Mouse (Mus musculus) NIH3T3 (cell line): Measurements from ENCODE around the gene Fam50b.

ENCODE experiments used
- DNase-seq: peaks from one replicate; pipeline ENCODE4 v3.0.0-alpha.2; 2012; ENCODE audit warnings: low read depth

Fam50b gene

DNA sequence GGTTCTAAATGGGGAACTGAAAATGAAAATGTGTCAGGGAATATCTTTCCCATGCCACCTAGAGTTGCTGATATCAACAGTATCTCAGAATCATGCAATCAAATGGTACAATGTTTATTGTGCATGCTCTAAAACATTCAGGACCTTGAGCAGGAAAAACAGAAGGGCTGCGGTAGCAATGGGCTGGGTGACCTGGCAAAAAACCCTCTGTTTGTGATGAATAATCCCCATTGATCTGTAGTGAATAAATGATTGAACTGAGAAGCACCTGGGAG lies 4.0 kb downstream of the Fam50b start:
- no peak for DNase-seq

DNA sequence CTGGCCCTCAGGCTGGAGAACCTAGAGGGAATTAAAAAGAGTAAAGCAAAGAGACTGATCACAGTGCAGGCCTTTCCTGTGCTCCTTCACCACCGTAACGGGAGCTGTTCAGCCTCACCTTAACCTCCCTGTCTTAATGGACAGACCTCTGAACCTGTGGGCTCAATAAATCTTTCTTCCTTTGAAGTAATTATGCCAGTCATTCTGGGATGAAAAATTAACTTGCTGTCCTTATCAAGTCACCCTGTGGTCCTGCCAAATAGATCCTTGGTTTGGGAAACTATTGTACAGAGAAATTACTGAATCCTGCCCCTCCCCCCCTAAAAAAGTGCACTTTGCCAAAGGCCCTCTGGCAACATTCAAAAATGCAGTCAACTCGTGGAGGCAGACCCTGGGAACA lies 4.4 kb downstream of the Fam50b start:
- DNase-seq, result no peak

DNA sequence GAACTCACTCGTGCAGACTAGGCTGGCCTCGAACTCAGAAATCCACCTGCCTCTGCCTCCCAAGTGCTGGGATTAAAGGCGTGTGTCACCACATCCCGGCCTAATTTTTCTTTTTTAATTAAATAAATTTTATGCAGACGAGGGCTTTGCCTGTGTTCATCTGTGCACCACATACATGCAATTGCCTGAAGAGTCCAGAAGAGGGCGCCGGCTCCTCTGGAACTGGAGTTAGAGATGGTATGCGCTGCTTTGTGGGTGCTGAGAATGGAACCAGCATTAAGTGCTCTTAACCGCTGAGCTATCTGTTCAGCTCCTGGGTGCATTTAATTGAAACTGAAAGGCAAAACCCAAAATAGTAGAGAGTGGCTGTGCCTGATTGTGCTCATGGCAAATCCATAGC lies 6.6 kb downstream of the Fam50b start:
- DNase-seq, result no peak

DNA sequence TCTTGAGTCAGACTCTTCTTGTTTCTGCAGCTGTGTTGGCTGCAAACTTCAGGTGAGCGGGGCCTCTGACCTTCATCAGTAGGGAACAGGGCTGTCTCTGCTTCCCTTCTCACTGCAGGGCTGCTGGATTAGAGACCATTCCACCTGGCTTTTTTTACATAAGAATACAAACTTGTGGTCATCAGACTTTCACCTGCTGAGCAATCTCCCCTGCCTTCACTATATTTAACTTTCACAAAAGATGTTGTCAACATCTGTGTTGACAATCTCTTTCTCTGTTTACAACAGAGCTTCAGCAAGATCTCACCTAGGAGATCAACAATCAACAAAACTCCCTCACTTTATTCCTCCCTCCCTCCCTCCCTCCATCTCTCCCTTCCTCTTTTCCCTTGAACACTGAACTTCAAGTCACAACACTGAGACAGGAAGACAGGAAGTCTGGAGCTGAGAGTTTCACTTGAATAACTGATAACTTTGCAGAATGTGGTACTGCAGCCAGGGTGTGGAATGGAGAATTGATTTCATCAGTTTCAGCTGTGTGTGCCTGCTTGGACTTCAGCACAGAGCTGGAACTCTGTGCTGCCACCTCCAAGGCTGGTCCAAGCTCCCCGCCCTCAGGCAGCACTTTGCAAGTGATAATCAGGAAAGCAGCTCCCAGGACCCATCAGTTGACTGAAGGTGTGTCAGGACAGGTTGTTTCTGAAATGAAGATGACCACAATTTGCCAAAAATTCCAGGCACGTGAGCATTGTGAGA lies 7.3 kb downstream of the Fam50b start:
- no peak for DNase-seq

DNA sequence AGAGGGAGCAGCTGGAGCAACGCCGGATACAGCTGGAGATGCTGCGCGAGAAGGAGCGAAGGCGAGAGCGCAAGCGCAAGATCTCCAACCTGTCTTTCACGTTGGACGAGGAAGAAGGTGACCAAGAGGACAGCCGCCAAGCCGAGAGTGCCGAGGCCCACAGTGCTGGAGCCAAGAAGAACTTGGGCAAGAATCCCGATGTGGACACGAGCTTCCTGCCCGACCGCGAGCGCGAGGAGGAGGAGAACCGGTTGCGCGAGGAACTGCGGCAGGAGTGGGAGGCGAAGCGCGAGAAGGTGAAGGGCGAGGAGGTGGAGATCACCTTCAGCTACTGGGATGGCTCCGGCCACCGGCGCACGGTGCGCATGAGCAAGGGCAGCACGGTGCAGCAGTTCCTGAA lies 12.2 kb downstream of the Fam50b start:
- no peak for DNase-seq

DNA sequence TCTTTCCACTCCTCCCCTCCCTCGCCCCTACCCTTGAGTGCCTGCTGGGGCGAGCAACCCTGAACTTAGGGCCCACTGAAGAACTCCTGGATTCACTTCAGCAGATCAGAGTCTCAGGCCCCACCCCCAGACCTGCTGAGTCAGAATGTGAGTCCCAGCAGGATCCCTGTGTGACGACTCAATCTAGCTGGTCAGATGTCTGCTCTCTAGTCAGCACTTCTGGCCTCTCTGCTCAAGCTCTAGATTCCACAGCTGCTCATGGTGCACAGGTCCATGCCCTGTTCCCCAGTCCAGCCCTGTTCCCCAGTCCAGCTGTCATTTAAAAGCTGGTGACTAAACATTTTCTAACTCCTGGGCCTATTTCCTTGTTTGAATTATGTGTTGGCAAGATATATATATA lies 13.9 kb downstream of the Fam50b start:
- peak; percentile 67 for DNase-seq

DNA sequence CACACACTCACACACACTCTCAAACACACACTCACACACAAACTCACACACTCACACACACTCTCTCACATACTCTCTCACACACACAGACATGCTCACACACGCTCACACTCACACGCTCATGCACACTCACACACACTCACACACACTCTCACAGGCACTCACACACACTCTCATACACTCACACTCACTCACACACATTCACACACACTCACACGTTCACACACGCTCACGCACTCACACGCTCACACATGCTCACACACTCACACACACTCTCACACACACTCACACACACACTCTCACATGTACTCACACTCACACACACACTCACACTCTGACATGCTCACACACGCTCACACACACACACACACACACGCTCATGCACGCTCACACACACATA lies 24.6 kb downstream of the Fam50b start:
- DNase-seq, result no peak

DNA sequence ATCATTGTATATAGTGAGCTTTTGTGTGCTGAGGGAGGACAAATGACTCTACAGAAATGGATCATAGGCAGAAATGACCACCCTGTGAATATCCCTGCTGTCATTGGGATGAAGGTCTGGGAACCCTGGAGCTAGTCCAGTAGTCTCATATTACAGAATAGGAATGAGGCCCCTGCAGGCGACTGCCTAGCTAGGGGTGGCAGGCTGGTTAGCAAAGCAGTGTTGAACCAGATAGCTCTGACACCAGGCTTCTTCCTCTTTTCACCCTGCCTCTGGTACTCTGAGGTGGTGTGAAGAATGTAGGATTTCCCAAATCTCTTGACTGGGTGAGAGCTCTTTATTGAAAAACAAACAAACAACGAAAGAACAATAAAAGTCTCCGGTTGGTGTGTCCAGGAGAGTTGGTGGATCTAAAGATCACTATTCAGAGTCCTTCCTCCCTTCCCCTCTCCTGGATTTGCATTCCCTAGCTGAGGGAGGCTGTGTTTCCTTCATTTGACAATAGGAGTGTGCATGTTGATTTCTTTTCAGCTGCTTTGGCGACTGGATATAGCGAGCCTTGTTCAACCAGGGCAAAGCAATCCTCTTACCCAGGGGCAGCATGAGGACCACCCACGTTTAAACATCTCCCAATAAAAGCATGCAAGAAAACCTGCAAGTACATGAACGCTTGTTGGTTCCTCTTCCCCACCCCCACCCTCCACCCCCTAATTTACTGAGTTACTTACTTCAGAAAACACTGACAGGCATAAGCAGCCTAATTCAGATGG lies 26.1 kb downstream of the Fam50b start:
- peak; percentile 32 for DNase-seq

DNA sequence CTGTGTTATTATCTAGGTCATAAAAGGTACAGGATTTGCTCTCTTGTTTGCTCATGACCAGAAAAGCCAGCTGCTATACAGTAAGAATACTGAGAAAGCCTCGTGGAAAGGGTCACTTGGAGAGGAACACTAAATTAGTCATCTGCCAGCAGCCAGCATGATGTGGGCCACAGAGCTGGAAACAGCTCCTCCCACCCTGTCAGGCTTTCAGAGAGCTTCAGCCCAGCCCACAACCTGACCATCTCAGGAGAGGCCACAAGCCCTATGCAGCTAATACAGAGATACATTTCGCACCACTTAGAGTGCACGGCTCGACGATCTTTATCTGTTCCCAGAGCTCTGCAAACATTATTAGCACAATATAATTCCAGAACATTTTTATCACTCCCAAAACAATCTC lies 27.5 kb downstream of the Fam50b start:
- DNase-seq, result peak; percentile 20

DNA sequence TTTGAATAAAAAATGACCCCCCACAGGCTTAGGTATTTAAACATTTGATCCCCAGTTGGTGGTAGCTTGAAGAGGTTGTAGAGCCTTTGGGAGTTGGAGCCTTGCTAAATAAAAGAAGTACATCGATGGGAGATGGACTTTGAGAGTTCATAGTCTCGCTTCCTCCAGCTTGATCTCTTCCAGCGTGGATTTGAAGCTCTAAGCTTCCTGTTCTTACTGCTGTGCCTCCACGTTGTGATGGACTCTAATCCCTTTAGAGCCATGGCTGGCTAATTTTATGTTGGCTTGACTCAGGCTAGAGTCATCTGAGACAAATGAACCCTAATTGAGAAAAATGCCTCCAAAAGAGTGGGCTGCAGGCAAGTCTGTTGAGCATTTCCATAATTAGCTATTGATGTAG lies 28.2 kb downstream of the Fam50b start:
- no peak for DNase-seq

DNA sequence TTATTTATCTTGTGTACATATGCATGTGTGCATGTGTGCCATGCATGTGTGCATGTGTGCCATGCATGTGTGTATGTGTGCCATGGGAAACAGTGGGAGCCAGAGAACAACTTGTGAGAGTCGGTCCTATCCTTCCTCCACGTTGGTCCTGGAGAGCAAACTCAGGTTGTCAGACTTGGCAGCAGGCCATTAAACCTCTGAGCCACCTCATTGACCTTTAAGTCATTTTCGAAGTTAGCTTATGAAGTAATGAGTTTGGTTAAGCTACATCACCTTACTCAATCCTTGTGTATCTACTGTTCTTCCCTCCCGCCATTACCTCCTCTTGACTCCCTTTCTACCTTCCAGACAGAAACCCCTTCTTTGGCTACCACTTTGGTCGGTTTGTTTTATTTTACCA lies 30.6 kb downstream of the Fam50b start:
- DNase-seq, result no peak

DNA sequence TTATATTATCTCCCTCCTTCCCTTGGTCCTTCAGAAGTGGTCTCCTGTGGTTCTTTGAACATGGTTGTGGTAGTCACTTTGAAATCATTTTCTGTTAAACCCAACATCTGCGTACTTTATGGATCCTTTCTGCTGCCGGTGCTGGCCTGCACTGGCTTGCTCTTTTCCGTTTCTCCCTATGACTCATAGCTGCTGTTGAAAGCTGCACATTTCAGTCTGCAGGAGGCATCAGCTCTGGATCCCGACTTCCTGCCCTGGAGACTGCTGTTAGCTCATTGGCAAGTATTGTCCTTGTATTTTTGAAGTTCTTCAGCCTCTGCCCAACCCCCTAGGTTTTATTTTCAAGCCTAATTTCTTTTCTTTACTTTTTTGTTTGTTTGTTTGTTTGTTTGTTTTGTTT lies 31.9 kb downstream of the Fam50b start:
- DNase-seq, result peak; percentile 78

DNA sequence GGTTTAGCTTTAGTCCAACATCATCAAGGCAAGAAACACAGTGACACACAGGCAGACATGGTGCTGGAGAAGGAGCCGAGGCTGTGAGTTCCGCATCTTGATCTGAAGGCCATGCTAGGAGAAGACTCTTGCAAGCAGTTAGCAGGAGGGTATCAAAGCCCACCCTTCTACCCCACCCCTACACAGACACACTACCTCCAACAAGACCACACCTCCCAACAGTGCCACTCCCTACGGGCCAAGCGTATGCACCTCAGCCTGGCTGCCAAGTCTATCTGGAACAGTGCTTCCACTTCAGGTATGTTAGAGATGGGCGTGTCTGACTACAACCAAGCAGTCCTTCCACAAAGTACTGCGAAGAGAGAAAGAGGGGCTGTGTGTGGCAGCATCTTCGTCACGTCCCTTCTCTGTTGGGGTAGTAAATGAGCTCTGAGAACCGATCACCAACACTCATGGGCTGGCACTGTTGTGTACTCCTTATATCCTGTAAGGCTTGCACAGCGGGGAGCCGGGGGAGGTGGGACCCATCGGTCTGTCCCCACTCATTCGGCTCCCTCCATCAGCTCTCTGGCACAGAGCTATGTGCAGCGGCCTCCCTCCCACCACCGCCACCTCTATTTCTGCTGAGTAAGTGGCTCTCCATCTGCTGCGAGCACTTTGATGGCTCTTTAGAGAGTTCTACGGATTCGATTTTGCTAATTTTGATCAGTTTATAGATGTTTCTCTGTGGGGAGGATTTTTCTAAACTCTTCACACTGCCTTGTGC lies 33.1 kb downstream of the Fam50b start:
- DNase-seq, result no peak

DNA sequence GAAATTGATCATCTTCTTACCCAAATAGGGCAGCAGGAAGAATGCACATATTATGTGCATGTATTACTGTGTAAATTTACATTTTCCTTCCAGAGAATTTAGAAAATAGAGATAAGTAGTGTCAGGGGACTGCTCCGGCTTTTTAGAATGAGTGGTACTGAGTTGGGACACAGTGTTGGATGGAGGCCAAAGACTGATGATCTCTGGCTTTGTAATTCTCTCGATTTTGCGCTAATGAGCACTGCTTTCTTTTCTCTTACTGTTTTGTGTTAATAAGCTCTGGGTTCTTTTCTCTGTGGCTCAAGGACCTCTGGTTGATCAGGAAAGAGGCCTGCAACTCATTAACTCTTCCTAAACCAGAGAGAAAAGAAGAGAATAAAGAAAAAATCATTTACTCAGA lies 42.1 kb downstream of the Fam50b start:
- DNase-seq, result no peak

DNA sequence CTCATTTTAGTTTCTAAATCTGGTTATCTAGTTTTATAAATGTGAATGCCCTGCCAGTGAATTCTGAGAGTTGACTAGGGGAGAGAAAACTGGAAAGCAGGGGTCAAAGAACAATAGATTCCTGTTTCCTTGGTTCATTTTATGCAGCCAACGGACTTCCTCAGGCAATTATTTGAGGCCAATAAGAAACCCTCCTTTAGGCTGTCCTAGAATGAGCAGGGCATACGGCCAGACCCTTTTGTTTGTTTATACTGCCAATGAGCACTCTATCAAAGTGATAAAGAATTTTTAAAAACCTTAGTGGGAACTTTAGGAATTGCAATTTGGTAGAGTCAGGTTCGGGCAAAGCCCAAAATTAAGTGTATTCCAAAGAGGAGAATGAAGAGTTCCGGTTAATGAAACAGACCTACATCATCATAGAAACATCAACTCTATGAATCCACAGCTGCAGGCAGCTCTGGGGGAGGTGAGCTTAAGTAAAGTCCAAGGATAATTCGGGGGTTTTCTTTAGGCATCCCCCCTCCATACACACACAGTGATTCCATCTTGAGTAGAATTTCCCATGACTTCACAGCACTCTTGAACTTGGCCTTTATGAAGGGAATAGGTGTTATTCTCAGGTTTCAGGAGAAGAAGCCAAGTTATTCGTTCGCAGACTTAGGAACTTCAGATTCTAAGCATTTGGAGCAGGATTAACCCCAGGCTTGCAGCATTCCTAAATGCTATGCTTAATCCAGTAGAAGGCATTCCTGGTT lies 46.4 kb downstream of the Fam50b start:
- DNase-seq, result peak; percentile 19

DNA sequence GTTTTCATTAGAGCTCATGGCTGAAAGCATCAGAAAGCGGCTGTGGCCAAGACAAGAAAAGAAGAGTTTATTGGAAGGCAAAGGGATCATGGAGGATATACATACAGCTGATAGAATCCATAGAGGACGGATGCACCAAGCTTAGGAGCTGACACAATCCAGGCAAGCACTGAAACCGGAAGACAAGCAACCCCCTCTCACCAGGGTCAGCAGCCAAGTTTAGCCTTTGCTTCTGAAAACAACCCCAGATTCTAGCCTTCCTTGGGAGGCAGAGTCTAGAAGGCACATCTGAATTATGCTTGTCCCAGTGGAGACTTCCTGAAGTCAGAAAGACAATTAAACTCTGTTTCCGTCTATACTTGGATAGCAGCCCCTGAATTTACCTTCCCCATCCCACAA lies 47.0 kb downstream of the Fam50b start:
- DNase-seq, result no peak

DNA sequence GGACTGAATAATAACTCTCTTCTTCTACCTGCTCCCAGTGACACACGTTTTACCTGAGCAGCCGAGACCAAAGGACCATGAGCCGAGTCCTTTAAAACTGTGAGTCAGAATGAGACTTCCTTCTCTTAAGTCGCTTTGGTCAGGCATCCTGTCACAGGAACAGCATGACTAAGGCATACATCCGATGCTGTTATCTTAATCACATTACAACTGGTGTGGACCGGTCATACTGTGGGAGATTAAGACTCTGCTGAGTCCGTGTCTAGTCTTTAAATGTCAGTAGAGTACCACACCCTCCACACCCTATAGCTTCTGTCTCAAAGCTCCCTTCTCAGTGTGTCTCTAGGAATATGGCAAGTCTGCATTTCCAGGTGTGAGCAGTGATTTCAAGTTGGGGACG lies 50.2 kb downstream of the Fam50b start:
- DNase-seq, result no peak

DNA sequence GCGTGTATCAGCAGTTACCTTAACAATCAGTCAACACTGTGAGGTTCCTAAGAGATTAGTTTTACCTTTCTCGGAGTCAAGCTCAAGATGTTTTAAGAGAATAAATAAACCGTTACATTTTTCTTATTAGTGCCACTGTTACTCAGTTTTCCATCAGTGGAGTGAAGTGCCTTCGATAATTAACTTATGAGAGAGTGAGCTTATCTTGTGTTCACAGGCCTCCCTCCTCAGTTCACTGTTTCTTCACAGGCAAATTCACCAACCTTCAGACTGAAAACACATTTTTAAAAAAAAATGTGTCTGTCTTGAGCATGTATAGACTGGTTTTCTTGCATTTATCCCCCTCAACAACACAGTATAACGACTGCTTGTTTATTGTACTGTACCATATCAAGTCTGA lies 52.0 kb downstream of the Fam50b start:
- no peak for DNase-seq

DNA sequence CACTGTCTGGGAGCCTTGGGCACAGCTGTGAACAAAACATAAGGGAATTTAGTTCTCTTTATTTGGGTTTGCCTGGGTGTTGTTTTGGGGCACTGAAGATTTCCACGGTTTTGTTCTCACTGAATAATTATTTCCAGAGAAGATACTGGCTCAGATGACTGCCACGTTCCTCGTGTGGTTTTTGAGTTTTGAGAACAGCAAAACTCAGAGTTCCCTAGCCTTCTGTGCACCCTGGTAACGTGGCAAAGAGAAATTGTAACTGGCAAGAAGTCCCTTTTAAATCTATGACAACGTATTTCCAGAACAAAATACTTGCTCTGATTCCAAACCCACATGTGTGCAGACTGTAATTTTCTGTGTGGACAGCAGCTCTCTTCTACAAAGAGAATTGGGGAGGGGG lies 52.9 kb downstream of the Fam50b start:
- DNase-seq, result peak; percentile 9

DNA sequence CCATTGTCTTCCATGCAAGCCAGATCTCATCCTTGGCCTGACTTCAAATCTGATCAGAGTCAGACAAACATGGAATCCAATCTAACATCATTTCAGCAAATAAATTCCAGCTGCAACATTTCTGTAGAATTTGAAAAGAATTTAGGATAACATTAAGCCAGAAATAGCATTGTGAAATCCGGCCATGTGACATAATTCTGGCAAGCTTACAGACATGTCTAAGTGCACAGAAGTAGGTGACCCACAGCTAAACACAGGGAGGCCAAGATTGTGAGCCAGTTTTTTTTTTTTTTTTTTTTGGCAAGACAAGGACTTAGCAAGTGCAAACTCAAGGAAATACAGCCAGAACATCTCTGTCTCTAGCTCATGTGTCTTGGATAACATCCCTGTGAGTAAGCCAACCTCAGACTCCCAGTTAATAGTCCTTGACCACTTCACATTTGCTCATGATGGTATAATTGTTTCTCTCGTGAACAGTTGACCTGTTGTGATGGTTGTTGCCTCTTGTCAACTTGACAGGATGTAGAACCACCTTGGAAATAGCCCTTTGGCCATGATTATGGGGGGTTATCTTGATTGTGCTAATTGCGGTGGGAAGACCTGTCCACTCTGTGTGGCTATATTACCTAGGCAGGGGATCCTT lies 54.6 kb downstream of the Fam50b start:
- peak; percentile 95 for DNase-seq

DNA sequence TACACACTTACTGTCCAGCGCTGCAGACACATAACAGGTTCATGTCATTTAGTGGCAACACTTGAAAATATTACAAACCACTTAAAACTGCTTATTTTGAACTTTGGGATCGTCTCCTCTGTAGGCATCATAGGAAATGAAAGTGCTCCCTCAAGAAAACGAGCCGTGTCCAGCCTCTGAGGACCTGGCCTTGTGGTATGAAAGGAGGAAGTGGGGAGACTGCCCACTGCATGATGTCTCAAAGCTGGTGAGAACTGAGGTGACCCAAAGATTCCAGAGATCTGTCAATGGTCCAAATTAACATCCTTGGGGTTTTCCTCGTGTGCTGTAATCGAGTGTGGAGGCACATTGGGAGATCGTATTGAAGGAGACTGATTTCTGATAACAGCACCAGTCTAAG lies 58.4 kb downstream of the Fam50b start:
- DNase-seq, result no peak

DNA sequence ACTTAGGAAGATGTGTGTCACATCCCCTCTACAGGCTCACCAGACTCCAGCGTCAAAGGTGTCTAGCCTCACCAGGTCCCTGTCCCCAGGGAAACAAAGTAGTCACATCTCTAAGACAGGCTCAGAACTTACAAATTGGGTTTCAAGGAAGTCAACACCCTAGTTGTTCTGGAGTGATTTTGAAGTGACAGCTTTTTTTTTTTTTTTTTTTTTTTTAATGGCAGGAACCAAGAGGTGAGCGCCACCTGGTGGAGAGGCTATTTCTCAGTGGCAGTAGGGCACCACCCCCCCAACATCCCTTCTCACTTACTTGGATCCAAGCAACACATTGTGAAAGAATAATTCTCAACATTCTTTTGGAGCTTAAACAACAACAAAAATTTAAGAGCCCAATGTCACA lies 59.2 kb downstream of the Fam50b start:
- DNase-seq, result peak; percentile 73
